Mouse (Mus musculus): ENCODE results near the gene Zfp607b.

The Zfp607b gene

DNA sequence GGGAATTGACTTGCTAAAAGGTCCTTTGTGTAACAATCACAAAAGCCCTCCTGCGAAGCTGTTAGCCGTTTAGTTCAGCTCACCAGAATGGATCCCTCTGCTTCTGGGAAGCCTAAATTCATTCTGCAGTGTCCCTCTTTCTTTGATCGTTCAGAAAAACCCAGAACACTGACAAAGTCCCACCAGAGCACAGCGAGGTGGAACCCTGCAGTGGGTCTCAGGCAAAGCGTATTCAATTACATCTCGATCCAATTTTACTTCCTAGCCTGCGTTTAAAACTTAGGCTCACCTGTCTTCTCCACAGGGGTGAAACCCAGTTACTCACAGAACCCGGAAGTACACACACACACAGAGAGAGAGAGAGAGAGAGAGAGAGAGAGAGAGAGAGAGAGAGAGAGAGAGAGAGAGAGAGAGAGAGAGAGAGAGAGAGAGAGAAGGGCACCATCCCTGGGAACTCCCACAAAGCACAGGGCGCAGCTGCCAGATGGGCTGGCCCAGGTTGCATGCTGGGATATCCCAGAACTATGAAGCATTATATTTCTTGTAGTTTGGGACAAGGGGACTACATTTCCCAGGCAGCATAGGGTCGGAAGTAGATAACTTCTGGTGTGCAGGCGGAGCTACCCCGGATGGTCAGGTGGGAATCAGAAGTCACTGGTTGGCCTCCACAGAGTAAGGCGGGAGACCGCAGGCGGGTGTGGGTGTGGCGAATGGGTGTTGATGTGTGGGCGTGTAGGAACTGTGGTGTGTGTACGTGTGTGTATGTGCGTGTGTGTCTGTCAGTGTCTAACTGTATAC, at the start of gene Zfp607b:
Gene Zfp607b, plus strand, starts transcription at position 526 of the 798 bp plus-strand sequence.
- peak; percentile 90 for DNase-seq

GRCm38 (mm10) chr7:27644471-27644870, 44.7 kb upstream of the Zfp607b start:
- no peak for DNase-seq

- no peak for DNase-seq
These were observed 42.6 kb upstream of the Zfp607b start for GRCm38 (mm10) chr7:27646516-27646915.

DNA sequence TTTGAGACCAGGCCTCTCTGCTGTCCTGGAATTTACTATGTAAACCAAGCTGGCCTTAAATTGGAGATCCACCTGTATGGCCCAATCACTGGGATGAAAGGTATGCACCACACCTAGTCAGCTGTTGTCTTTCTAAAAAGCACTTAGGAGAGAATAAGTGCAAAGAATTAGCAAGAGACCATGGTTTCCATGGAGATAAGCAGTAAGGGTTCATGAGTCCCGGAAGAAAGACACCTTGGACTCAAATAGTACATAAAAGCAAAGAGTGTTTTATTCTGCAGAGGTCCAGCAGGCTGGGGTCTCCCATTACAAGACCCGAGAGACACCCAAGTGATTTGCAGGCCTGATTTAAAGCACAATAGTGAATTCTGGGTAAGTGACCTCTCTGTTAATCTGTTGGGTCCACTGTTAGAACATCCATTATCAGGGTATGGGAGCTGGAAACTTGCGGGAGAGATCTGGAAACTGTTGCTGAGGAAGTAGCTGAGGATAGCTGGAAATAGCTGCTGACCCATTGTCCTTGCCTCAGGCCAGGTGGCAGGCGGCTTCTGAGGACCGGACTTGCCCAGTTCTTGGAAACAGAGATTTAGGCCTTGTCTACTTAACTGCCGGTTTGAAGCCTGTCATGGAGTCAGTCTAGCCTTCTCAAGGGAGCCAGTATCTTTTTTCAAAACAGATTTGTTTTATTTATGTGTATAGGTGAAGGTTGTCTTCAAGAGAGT, 41.7 kb upstream of the Zfp607b start:
- DNase-seq: no peak

DNA sequence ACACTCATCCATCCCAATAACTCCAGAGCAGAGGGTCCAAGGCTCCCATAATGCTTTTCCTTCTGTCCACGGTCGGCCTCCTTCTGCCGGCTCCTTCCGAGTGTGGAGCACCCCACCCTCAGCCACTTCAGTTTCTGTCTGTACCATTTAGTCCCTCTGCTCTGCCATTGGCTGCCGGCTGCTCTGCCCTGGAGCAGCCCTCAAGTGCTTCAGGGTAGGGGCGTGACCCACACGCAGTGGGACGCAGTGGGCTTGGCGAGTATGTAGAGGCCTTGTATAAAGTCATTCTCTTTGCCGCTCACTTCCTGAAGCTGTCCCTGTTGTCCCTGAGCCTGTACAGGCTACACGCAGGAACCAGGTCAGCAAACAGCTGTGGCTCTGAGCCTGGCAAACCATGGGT, 39.4 kb upstream of the Zfp607b start:
- no peak for DNase-seq

GRCm38 (mm10) chr7:27650949-27651348, 38.2 kb upstream of the Zfp607b start:
- DNase-seq: peak; percentile 74

DNA sequence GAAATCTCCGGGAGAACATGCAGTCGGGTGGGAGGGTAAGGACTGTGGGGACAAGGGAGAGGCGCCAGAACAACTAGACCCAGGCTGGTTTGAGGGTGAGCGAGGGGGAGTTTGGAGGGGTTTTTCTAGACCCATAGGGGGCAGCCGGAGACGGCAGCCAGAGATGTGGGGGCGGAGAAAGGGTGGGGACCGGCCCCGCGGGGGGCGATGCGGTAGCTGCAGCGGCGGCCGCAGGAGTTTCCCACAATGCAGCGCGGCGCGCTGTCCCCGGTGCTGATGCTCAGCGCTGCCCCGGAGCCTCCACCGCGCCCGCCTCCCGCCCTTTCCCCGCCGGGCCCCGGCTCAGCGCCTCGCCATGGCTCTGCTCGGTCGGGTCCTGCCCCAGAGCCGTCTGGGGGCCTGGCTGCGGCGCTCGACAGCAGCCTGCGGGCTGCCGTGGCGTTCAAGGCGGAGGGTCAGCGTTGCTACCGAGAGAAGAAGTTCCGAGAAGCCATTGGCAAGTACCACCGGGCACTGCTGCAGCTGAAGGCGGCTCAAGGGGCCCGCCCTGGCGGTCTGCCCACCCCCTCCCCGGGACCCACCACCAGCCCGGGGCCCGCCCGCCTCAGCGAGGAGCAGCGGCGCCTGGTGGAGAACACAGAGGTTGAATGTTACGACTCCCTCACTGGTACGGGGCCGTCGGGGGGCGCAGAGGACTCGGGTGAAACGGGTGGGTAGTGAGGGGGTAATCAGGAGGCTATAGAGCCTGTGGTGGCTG, 35.3 kb upstream of the Zfp607b start, which contains the start of gene Ttc9b:
Gene Ttc9b, plus strand, starts transcription at position 235 of the 757 bp plus-strand sequence.
- DNase-seq: peak; percentile 16

GRCm38 (mm10) chr7:27654607-27655276, 34.4 kb upstream of the Zfp607b start:
- DNase-seq: peak; percentile 44

DNA sequence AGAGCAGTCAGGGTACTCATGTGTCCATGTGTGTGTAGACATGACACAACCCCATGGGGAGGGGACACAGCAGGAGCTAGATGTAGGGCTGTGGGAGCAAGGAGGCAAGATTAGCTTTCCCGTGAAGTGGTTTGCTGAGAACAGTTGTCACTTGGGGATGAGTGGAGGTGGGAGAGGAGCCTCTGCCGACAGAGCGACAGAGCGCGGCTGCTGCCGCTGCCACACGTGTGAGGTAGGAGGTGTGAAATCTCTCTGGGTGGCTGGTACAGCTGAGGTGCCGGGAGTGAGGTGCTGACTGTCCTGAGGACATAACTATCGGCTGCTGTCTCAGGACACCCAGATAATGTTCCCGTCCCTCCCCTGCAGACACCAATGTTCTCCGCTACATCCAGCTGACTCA, 33.6 kb upstream of the Zfp607b start:
- no peak for DNase-seq

DNA sequence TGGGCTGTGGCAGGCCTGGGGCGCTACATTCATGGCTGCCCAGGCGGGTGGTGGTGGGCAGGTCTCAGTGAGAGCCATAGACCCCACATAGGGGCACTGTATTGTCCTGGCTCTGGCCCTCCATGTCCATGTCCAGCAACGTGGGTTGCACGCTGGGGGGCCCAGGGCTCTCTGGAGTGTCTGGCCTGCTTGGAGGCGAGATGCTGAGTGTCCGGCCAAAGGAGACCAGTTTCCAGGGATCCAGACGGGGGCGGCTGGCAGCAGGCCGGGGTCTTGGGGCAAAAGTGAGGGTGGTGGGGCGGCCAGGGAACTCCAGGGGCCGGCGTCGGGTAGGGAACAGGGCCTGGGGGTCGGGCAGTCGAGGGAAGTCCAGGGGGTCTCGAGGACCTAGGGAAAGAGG, 32.5 kb upstream of the Zfp607b start:
- DNase-seq: no peak

DNA sequence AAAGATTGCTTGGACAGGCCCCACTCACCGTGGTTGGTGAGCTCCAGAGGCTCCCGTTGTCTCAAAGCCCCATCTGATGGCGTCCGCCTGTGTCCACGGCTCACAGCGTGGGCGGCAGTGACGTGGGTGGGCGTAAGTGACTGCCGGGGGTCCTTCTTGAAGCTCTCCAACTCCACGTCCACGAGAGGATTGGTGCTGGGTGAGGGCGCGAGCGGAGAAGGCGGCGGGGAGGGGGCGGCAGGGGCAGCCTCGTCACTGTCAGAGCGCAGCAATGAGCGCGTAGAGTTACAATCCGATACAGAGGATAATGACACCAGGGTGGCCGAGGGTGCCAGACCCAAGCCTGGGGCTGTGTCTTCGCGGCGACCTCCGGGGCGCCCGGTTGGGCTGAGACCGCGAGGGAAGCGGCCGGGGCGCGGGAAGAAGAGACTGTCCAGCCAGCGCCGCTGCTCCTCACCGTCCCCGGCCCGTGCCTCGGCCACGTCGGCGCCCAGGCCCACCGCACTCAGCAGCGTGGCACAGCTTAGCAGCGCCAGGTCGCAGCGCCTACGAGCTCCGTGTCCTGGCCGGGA, 31.2 kb upstream of the Zfp607b start:
- DNase-seq: no peak

GRCm38 (mm10) chr7:27658712-27659663, 30.2 kb upstream of the Zfp607b start:
- DNase-seq: no peak

DNA sequence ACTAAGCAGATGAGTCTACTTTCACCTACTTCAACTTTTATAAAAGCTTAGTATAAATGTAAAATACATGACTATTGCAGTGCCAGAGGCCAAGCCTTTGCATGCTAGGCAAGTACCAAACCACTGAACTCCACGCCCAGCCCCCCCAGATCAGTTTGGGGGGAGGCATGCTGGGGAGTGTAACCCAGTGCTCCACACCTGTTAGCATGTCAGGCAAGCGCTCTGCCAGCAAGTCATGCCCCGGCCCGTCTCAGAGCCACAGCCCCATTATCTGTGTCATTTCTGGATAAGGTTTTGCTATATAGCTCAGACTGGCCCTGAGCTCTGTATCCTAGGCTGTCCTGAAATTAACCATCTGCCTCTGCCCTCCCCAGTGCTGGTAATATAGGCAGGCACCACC, 27.1 kb upstream of the Zfp607b start:
- DNase-seq: no peak

DNA sequence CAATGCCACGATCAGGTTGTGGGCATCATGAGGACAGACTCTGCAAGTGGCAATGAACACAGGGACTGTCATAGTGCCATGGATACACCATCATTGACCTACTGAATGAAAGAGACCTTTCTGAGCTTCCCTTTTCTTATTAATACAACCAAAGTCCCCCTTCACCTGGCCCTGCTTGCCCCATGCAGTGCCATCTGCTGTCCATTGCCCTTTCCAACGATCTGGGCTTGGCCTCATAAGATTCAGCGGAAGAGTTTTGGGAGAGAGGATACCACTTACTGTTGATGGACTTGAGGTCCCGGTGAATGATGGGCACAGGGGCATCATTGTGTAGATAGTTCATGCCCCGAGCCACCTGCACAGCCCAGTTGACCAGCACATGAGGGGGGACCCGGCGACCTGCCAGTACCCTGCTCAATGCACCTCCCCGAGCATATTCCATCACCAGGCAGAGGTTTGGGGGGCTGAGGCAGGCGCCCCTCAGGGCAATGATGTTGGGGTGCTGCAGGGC, 16.0 kb upstream of the Zfp607b start:
- DNase-seq: no peak

DNA sequence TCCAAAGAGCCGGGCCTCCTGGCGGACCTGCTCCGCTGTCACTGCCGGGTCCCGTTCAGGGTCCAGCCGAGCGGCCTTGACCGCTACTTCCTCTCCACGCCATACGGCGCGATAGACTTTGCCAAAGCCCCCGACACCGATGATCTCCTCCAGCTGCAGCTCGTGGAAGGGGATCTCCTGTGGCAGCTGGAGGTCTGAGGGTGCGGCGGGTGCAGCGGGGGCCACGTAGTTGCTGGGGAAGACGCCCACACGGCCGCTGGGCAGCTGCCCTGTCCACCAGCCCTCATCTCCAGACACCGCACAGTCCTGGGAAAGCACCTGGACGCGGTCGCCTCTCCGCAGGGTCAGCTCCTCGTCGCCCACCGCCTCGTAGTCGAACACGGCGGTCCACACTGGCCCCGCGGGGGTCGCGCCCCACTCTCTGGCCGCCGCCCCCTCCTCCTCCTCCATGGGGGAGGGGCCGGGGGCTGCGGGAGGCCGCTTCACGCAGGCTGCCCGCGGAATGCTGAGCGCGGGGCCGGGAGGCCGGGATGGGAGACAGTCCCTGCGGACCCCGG, 15.5 kb upstream of the Zfp607b start:
- peak; percentile 15 for DNase-seq

- no peak for DNase-seq
These were observed 15.0 kb upstream of the Zfp607b start for GRCm38 (mm10) chr7:27674195-27674521.

DNA sequence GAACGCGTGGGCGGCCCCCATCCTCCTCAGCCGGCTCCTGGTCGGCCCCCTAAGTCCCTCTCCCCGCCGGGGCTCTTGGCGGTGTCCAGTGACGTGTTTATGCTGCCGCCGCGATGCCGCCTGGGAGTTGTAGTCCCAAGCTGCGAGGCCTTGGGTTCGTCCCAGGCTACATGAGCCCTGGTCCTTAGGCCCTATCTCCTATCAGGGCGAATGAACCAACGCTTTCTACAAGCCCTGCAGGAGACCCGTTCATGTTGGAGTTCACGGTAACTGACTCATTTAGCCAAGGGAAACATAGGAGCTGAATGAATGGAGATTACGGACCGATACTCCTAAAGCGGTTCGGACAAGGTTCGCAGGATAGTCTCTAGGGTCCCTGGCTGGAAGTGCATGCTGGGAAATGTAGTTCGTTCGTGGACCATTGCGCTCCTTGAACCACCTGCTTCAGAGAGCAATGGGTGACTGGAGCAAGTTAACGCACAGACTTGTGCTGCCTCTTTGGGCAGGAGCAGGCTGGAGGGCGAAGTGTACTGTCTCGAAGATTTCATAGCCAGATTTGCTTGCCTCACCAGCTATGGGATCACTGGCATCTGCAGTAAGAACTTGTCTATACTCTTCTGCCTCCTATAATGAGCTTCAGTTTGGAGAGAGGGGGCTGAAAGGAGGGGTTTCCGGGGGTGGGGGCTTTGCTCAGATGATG, 14.5 kb upstream of the Zfp607b start, which contains the start of gene Map3k10:
Gene Map3k10, minus strand, starts transcription at position 77 of the 700 bp plus-strand sequence.
- peak; percentile 97 for DNase-seq

GRCm38 (mm10) chr7:27675222-27675612, 13.9 kb upstream of the Zfp607b start:
- DNase-seq: no peak

DNA sequence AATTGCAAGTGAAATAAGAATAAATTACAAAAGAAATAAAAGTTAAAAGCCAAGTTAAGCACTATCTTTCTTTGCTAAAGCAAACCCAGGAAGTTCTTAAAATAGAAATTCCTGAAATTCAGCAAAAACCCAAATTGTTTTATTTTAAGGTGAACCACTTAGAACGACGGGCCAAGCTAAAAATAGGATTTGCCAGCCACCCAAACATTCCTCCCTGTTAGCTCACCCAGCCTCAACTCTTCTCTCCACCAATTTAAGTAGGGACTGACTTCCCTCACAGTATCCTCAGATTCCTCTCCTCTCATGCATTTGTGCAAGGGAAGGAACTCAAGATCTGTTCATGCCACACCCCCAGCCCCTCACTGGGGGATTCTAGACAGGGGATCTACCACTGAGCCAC, 5.9 kb upstream of the Zfp607b start:
- DNase-seq: no peak

DNA sequence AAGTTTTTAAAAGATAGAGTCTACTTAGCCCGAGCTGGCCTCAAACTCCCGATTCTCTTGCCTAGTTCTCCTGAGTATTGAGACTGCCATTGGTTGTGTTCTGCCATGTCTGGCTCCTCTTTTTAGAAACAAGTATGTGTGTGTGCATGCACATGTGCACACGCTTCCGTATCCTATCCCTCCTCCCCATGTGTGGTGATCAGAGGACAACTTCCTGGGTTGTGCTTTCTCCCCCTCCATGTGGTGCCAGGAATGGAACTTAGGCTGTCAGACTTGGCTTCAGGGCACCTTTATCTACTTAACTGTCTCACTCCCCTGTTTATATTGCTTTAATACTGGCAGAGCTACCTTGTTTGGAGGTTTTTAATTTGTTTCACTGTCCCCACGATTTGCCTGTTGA, 3.9 kb upstream of the Zfp607b start:
- DNase-seq: no peak
